Mouse (Mus musculus) lung, postnatal 0 days (tissue): ENCODE data around the gene Bnip1. TPM values are rescaled to one million over a fixed set of nuclear protein-coding genes. Genes with fewer than 3 reads are reported as not detected.

ENCODE experiments used
- ATAC-seq: fragments of 200-750 bp; cut with Nextera tagmentation; 2 replicates; pipeline ENCODE4 v1.8.0; 2017; ENCODE audit warnings: moderate library complexity
- DNase-seq: peaks from one replicate; pipeline ENCODE4 v3.0.0-alpha.2; 2016; ENCODE audit warnings: low spot score
- H3K27ac ChIP-seq: fragments of 300-500 bp; sonication (generic); 2 replicates; pipeline ENCODE4 v1.5.1; 2014; ENCODE audit warnings: antibody characterized with exemption, mild to moderate bottlenecking, low read length, mixed read lengths
- H3K27me3 ChIP-seq: fragments of 300-500 bp; sonication (generic); replicated peaks from 2 replicates; pipeline ENCODE4 v1.6.1; 2014; ENCODE audit warnings: low read length, mixed read lengths; ENCODE audit not compliant: insufficient read depth
- H3K36me3 ChIP-seq: fragments of 300-500 bp; sonication (generic); 2 replicates; pipeline ENCODE4 v1.6.1; 2014; ENCODE audit warnings: low read length, mixed read lengths; ENCODE audit not compliant: insufficient read depth
- H3K4me1 ChIP-seq: fragments of 300-500 bp; sonication (generic); 2 replicates; pipeline ENCODE4 v1.6.1; 2014; ENCODE audit warnings: antibody characterized with exemption, low read depth, low read length, mixed read lengths; ENCODE audit not compliant: insufficient read depth
- H3K4me2 ChIP-seq: fragments of 300-500 bp; sonication (generic); replicated peaks from 2 replicates; pipeline ENCODE4 v1.6.1; 2014; ENCODE audit warnings: low read depth, mild to moderate bottlenecking, low read length, moderate library complexity, mixed read lengths
- H3K4me3 ChIP-seq: fragments of 300-500 bp; sonication (generic); 2 replicates; pipeline ENCODE4 v1.5.1; 2014; ENCODE audit warnings: low read depth, low read length
- H3K9ac ChIP-seq: fragments of 300-500 bp; sonication (generic); replicated peaks from 2 replicates; pipeline ENCODE4 v1.6.1; 2014; ENCODE audit warnings: low read depth, mild to moderate bottlenecking
- H3K9me3 ChIP-seq: fragments of 300-500 bp; sonication (generic); 2 replicates; pipeline ENCODE4 v1.6.1; 2016; ENCODE audit warnings: low read length, mixed read lengths
- CTCF ChIP-seq: IDR thresholded peaks from 2 replicates; pipeline ENCODE4 v1.5.1; 2016; ENCODE audit warnings: antibody characterized with exemption, mild to moderate bottlenecking
- EP300 ChIP-seq: IDR thresholded peaks from 2 replicates; pipeline ENCODE4 v1.6.1; 2016; ENCODE audit warnings: antibody characterized with exemption, mild to moderate bottlenecking, control low read depth
- WGBS: fragments of 180-500 bp; shearing (Covaris S2); extraction: QIAGEN DNeasy Blood & Tissue Kit; methylation state at CpG from one replicate; pipeline ENCODE4 v1.1.7; 2014; 5-methylcytosine and 5-hydroxymethylcytosine counted together
- polyA plus RNA-seq: library from polyadenylated mRNA; unstranded; fragments of >200 nt; fragmentation: Nextera tagmentation; extraction: Ambion mirVana; gene quantifications from 2 replicates; pipeline ENCODE4 v1.2.1, GENCODE M21; 2015

Gene Bnip1
- polyA plus RNA-seq, 1 experiment from 2014 or later = 23.7 TPM

DNA sequence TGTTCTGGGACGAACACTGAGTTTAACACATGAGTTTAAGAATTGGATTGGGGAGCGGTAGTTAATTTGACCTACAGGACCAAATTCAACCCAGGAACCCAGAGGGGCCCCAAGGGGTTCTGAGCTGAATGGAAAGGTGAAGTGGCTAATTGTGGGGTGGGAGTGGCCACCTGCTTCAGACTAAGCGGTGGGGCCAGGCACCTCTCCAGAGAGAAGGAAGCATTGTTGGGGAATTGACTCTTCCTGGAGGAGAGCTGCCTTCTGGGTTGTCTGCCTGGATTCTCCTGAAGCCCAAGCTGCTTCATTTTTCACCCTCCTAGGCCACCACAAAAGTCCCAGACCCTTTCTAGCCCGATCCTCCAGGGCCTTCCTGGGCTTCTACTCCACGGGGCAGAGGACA lies 61.1 kb downstream of the Bnip1 start:
- Histone ChIP-seq H3K4me1 (no peaks in the 10 kb centered on the region; the same call in 1 of the 2 replicates), H3K27me3 (peaks cover 86% of the 10 kb centered on the region), H3K4me2 (no peak overlapping the region), H3K9ac (no peak overlapping the region), H3K36me3 (no peaks in the 10 kb centered on the region), H3K27ac (no peak overlapping the region), H3K4me3 (no peak overlapping the region), H3K9me3 (no peaks in the 10 kb centered on the region)
- ATAC-seq (no peak), DNase-seq (no peak)
- WGBS = 3% methylated on average over 5 of the region's 5 CpGs
- TF ChIP-seq EP300 = no peak
- TF ChIP-seq CTCF = no peak

Other genes with a start within 250 kb of the Bnip1 start
- gene Ergic1, start 219.6 kb upstream of the Bnip1 start, polyA plus RNA-seq = 47.9 and 50.6 TPM in 2 replicates
- 68.4 and 79.3 TPM in 2 replicates for gene Dusp1, start 218.9 kb upstream of the Bnip1 start, polyA plus RNA-seq
- 330 and 382 TPM in 2 replicates for gene Atp6v0e, start 117.8 kb upstream of the Bnip1 start, polyA plus RNA-seq
- 37.2 and 38.7 TPM in 2 replicates for gene Crebrf, start 65.4 kb upstream of the Bnip1 start, polyA plus RNA-seq
- gene Nkx2-5, start 63.9 kb downstream of the Bnip1 start, polyA plus RNA-seq = 0.38 and 1.2 TPM in 2 replicates
- gene Kifc5b, start 136.0 kb downstream of the Bnip1 start, polyA plus RNA-seq = 0.35 and 0.44 TPM in 2 replicates
- 15.2 and 16.2 TPM in 2 replicates for gene Phf1, start 152.0 kb downstream of the Bnip1 start, polyA plus RNA-seq
- 179 and 180 TPM in 2 replicates for gene Cuta, start 158.5 kb downstream of the Bnip1 start, polyA plus RNA-seq
- gene Syngap1, start 160.2 kb downstream of the Bnip1 start, polyA plus RNA-seq = 1.0 and 1.4 TPM in 2 replicates
- gene Zbtb9, start 192.1 kb downstream of the Bnip1 start, polyA plus RNA-seq = 9.3 and 9.9 TPM in 2 replicates
- gene Bak1, start 247.9 kb downstream of the Bnip1 start, polyA plus RNA-seq = 3.8 and 4.0 TPM in 2 replicates